Mouse (Mus musculus) midbrain, embryonic 13.5 days (tissue): Measurements from ENCODE around the gene Sumo1. TPM values are rescaled to one million over a fixed set of nuclear protein-coding genes. Genes with fewer than 3 reads are reported as not detected.
"Not testable (repeated sequence)": the region's sequence is repeated elsewhere in the genome, so short reads cannot be mapped to it uniquely, and the experiment has no call there.

Experiments
- ATAC-seq: fragments of 200-750 bp; cut with Nextera tagmentation; 2 replicates; pipeline ENCODE4 v1.8.0; 2017; ENCODE audit warnings: mild to moderate bottlenecking, moderate TSS enrichment, moderate library complexity
- H3K27ac ChIP-seq: fragments of 300-500 bp; sonication (generic); 2 replicates; pipeline ENCODE4 v1.5.1; 2015; ENCODE audit warnings: inconsistent platforms, mild to moderate bottlenecking, moderate library complexity
- H3K27me3 ChIP-seq: fragments of 300-500 bp; sonication (generic); 2 replicates; pipeline ENCODE4 v1.6.1; 2015; ENCODE audit warnings: mild to moderate bottlenecking, inconsistent platforms
- H3K36me3 ChIP-seq: fragments of 300-500 bp; sonication (generic); 2 replicates; pipeline ENCODE4 v1.6.1; 2015; ENCODE audit warnings: mild to moderate bottlenecking, inconsistent platforms
- H3K4me1 ChIP-seq: fragments of 300-500 bp; sonication (generic); replicated peaks from 2 replicates; pipeline ENCODE4 v1.6.1; 2015; ENCODE audit warnings: inconsistent platforms
- H3K4me2 ChIP-seq: fragments of 300-500 bp; sonication (generic); replicated peaks from 2 replicates; pipeline ENCODE4 v1.6.1; 2015; ENCODE audit warnings: moderate library complexity, mild to moderate bottlenecking, inconsistent platforms
- H3K4me3 ChIP-seq: fragments of 300-500 bp; sonication (generic); replicated peaks from 2 replicates; pipeline ENCODE4 v1.5.1; 2015; ENCODE audit warnings: mild to moderate bottlenecking, inconsistent platforms
- H3K9ac ChIP-seq: fragments of 300-500 bp; sonication (generic); replicated peaks from 2 replicates; pipeline ENCODE4 v1.6.1; 2015; ENCODE audit warnings: mild to moderate bottlenecking, inconsistent platforms
- H3K9me3 ChIP-seq: fragments of 300-500 bp; sonication (generic); 2 replicates; pipeline ENCODE4 v1.6.1; 2016; ENCODE audit warnings: mild to moderate bottlenecking, inconsistent platforms
- WGBS: fragments of 180-500 bp; shearing (Covaris S2); methylation state at CpG from one replicate; pipeline ENCODE4 v1.1.7; 2015; 5-methylcytosine and 5-hydroxymethylcytosine counted together
- polyA plus RNA-seq: library from polyadenylated mRNA; unstranded; fragments of >200 nt; fragmentation: Nextera tagmentation; extraction: Ambion mirVana; gene quantifications from 2 replicates; pipeline ENCODE4 v1.2.1, GENCODE M21; 2015

Gene Sumo1
- polyA plus RNA-seq, 1 experiment from 2014 or later: 453 TPM

DNA sequence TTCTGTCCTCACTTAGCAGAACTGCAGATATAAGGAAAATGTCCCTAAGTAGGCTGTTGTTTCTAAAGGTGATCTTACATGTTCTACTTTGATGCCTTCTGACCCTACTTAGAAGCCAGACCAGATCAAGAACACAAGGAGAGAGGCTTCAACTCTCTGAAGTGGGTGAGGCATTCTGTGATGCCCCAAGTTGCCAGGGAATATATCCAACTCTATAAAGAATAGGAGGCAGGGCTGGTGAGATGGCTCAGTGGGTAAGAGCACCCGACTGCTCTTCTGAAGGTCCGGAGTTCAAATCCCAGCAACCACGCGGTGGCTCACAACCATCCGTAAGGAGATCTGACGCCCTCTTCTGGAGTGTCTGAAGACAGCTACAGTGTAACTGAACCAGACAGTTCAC is 40.3 kb downstream of the Sumo1 start:
- H3K4me1 ChIP-seq, H3K27ac ChIP-seq, H3K9me3 ChIP-seq, H3K36me3 ChIP-seq, H3K4me3 ChIP-seq, H3K27me3 ChIP-seq, H3K9ac ChIP-seq, ATAC-seq, H3K4me2 ChIP-seq: not testable (repeated sequence)
- 85% methylated on average over 6 of the region's 6 CpGs for WGBS

DNA sequence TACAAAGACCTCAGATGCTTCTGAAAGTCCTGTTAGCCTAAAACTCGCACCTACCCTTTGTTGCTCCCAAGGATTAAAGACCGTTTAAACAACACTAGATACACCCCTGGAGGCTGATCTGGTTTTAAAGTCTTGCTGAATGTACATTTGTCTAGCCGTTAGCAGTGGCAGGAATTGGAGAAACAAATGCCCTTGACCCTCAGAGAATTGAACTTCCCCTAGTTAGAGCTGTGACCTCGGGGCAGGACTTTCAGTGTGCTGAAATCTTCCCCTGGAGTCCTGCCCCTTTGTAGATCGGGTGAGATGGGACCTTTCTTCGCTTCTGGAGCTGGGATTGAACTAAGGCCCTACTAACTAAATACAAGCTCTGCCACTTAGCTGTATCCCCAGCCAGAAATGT is 41.4 kb downstream of the Sumo1 start:
- no peaks in the 10 kb centered on the region for H3K9me3 ChIP-seq
- WGBS: 55% methylated on average over 6 of the region's 6 CpGs
- no peak overlapping the region for H3K9ac ChIP-seq
- no peak overlapping the region for H3K4me2 ChIP-seq
- ATAC-seq: no peak
- no peak overlapping the region for H3K4me3 ChIP-seq
- H3K27ac ChIP-seq: no peak overlapping the region
- H3K27me3 ChIP-seq: no peaks in the 10 kb centered on the region
- no peaks in the 10 kb centered on the region for H3K36me3 ChIP-seq
- no peaks in the 10 kb centered on the region for H3K4me1 ChIP-seq

- H3K4me2 ChIP-seq: no peak overlapping the region
- no peak overlapping the region for H3K4me3 ChIP-seq
- H3K4me1 ChIP-seq: no peaks in the 10 kb centered on the region
- no peak for ATAC-seq
- H3K27ac ChIP-seq: no peak overlapping the region
- no peaks in the 10 kb centered on the region for H3K9me3 ChIP-seq
- WGBS: 82% methylated on average over 5 of the region's 5 CpGs
- H3K27me3 ChIP-seq: no peaks in the 10 kb centered on the region
- no peaks in the 10 kb centered on the region for H3K36me3 ChIP-seq
- H3K9ac ChIP-seq: no peak overlapping the region
These were observed 45.2 kb downstream of the Sumo1 start for GRCm38 (mm10) chr1:59625410-59625809.

GRCm38 (mm10) chr1:59623325-59624017 is 47.2 kb downstream of the Sumo1 start:
- Histone ChIP-seq H3K4me1 (no peaks in the 10 kb centered on the region), H3K36me3 (no peaks in the 10 kb centered on the region), H3K9me3 (no peaks in the 10 kb centered on the region), H3K27ac (no peak overlapping the region), H3K4me2 (no peak overlapping the region), H3K4me3 (no peak overlapping the region), H3K9ac (no peak overlapping the region), H3K27me3 (no peaks in the 10 kb centered on the region)
- WGBS: 35% methylated on average over 5 of the region's 5 CpGs
- ATAC-seq: peak; percentile 98

DNA sequence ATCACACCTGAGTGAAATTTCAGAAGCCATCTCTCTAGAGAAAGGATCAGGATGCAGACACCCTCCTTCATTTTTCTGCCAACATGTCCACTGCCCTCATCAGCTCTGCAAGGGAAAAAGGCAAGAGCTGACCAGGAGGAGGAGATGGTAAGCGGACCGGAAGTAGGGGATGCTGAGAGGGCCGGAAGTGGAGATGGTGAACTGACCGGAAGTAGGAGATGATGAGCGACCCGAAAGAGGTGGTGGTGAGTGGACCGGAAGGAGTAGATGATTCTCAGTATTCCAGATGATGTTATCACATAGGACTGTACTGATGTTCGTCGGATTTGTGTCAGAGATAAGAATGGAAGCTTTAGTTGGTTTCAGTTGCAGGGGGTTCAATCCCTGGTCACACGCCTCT is 51.4 kb downstream of the Sumo1 start:
- Histone ChIP-seq H3K4me2 (no peak overlapping the region), H3K27ac (no peak overlapping the region), H3K27me3 (no peaks in the 10 kb centered on the region), H3K36me3 (no peaks in the 10 kb centered on the region), H3K9ac (no peak overlapping the region), H3K9me3 (no peaks in the 10 kb centered on the region), H3K4me3 (no peak overlapping the region), H3K4me1 (no peaks in the 10 kb centered on the region)
- WGBS: 94% methylated on average over 10 of the region's 10 CpGs
- no peak for ATAC-seq

DNA sequence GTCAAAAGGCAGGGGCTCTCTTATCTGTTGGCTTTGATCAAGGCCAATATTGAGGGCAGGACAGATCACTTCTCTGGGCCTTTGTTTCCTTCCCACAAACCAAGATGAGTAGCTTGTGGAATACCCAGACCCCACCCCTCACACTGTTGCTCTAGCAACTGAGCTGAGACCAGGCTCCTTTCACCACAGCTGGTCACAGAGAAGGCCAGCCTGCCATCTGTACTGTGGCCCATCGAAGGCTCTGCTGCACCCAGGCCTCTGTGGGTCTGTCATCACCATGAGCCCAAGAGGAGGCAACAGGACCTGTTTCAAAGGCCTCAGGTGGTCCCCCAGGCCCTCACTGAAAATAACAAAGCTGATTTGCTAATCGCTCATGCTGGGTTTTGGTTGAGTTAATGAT is 55.6 kb downstream of the Sumo1 start:
- 87% methylated on average over 2 of the region's 2 CpGs for WGBS
- Histone ChIP-seq H3K36me3 (no peaks in the 10 kb centered on the region), H3K27me3 (no peaks in the 10 kb centered on the region), H3K4me3 (no peak overlapping the region), H3K4me2 (no peak overlapping the region), H3K9me3 (no peaks in the 10 kb centered on the region), H3K27ac (no peak overlapping the region), H3K4me1 (no peaks in the 10 kb centered on the region), H3K9ac (no peak overlapping the region)
- no peak for ATAC-seq

DNA sequence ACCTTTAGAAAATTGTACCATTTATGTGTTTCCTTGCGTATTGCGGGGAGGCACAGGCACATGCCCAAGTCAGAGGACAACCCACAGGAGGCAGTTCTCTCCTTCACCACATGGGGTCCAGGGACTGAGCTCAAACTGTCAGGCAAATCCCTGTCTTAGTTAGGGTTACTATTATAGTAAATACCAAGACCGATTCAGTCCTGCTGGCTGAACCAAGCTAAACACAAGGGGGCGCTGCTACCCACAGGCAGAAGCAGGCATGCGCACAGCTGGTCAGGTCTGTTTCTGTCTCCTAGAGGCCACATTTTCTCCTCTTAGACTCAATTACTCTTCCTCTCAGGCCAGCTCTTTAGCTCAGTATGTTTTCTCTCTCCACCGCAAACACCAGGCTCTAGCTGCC is 56.8 kb downstream of the Sumo1 start:
- 46% methylated on average over 6 of the region's 6 CpGs for WGBS

GRCm38 (mm10) chr1:59610929-59611328 is 59.7 kb downstream of the Sumo1 start:
- no peak overlapping the region for H3K27ac ChIP-seq
- H3K9ac ChIP-seq: no peak overlapping the region
- no peaks in the 10 kb centered on the region for H3K9me3 ChIP-seq
- no peaks in the 10 kb centered on the region for H3K4me1 ChIP-seq
- H3K36me3 ChIP-seq: no peaks in the 10 kb centered on the region
- no peaks in the 10 kb centered on the region for H3K27me3 ChIP-seq
- H3K4me3 ChIP-seq: no peak overlapping the region
- no peak for ATAC-seq
- H3K4me2 ChIP-seq: no peak overlapping the region
- 91% methylated on average over 3 of the region's 3 CpGs for WGBS

More for the DNA sequence above, 56.8 kb downstream of the Sumo1 start:
- Histone ChIP-seq H3K36me3 (no peaks in the 10 kb centered on the region), H3K27me3 (no peaks in the 10 kb centered on the region), H3K4me2 (no peak overlapping the region), H3K9me3 (no peaks in the 10 kb centered on the region), H3K9ac (no peak overlapping the region), H3K4me1 (no peaks in the 10 kb centered on the region), H3K4me3 (no peak overlapping the region), H3K27ac (no peak overlapping the region)
- no peak for ATAC-seq

- Histone ChIP-seq H3K27me3 (no peaks in the 10 kb centered on the region), H3K9me3 (no peaks in the 10 kb centered on the region), H3K27ac (no peak overlapping the region), H3K36me3 (no peaks in the 10 kb centered on the region), H3K4me1 (no peaks in the 10 kb centered on the region), H3K4me3 (no peak overlapping the region), H3K4me2 (no peak overlapping the region), H3K9ac (no peak overlapping the region)
- WGBS: 87% methylated on average over 10 of the region's 10 CpGs
- ATAC-seq: no peak
These were observed 60.7 kb downstream of the Sumo1 start for GRCm38 (mm10) chr1:59609896-59610295.

- WGBS: 80% methylated on average over 4 of the region's 4 CpGs
- no peak for ATAC-seq
- H3K4me3 ChIP-seq: no peak overlapping the region
- no peaks in the 10 kb centered on the region for H3K9me3 ChIP-seq
- H3K4me2 ChIP-seq: no peak overlapping the region
- H3K4me1 ChIP-seq: no peaks in the 10 kb centered on the region
- H3K36me3 ChIP-seq: no peaks in the 10 kb centered on the region
- H3K27ac ChIP-seq: no peak overlapping the region
- no peak overlapping the region for H3K9ac ChIP-seq
- H3K27me3 ChIP-seq: no peaks in the 10 kb centered on the region
These were observed 61.2 kb downstream of the Sumo1 start for GRCm38 (mm10) chr1:59609458-59609857.

DNA sequence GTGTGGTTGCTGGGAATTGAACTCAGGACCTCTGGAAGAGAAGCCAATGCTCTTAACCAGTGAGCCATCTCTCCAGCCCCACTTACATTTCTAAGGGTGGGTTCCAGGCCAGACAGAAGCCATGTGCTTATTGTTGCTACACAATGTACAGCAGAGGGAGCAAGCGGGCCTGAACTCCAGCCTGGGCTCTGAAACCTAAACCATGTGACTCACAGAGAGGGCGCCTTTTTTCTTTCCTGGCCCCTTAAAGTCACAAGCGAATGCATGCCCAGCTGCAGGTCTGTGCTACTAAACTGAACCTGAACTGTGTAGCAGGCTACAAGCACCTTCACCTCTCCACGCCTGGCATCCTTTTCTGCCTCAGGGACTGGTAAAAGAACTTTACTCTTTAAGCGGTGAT is 61.7 kb downstream of the Sumo1 start:
- Histone ChIP-seq H3K36me3 (no peaks in the 10 kb centered on the region), H3K27me3 (no peaks in the 10 kb centered on the region)

DNA sequence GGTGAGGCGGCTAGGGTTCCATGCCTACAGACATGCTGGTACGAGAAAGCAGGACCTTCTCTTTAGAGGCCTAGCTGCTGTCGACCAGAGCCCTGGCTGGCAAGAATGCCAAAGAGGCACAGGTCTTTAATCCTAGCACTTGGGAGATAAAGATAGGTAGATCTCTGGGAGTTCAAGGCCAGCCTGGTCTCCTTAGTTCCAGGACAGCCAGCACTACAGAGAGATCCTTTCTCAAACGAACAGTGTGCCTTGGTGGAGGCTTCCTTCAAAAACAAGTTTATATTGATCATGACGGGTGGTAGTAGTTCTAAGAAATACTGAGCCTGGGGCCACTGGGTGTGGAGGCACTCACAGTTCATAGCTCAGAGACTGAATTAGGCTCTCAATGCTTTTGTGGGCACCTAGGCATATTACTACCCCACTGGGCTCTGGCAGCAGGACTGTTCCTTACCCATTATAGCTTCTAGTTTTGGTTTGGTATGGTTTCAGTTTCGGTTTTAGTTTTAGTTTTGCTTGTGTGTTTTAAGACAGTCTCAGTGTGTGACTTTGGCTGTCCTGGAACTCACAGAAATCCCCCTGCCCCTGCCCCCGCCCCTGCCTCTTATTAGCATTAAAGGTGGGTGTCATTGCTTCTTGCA is 62.4 kb downstream of the Sumo1 start:
- no peaks in the 10 kb centered on the region for H3K9me3 ChIP-seq
- no peak overlapping the region for H3K27ac ChIP-seq
- WGBS: 88% methylated on average over 7 of the region's 7 CpGs
- no peak overlapping the region for H3K4me2 ChIP-seq
- no peaks in the 10 kb centered on the region for H3K27me3 ChIP-seq
- H3K9ac ChIP-seq: no peak overlapping the region
- no peaks in the 10 kb centered on the region for H3K36me3 ChIP-seq
- H3K4me3 ChIP-seq: no peak overlapping the region
- H3K4me1 ChIP-seq: no peaks in the 10 kb centered on the region
- ATAC-seq: no peak

More for the DNA sequence above, 61.7 kb downstream of the Sumo1 start:
- ATAC-seq: no peak
- Histone ChIP-seq H3K4me3 (no peak overlapping the region), H3K27ac (no peak overlapping the region), H3K9ac (no peak overlapping the region), H3K9me3 (no peaks in the 10 kb centered on the region), H3K4me2 (no peak overlapping the region), H3K4me1 (no peaks in the 10 kb centered on the region)
- 67% methylated on average over 5 of the region's 5 CpGs for WGBS

GRCm38 (mm10) chr1:59607071-59607470 is 63.6 kb downstream of the Sumo1 start:
- H3K9me3 ChIP-seq: no peaks in the 10 kb centered on the region
- H3K4me3 ChIP-seq: no peak overlapping the region
- no peak overlapping the region for H3K27ac ChIP-seq
- 0 out of 2 replicates have a peak, but pooled peaks cover 3% of the 10 kb centered on the region for H3K27me3 ChIP-seq
- peak; percentile 50; the same call in 1 of the 2 replicates for ATAC-seq
- no peak overlapping the region for H3K9ac ChIP-seq
- H3K4me2 ChIP-seq: no peak overlapping the region
- H3K4me1 ChIP-seq: no peaks in the 10 kb centered on the region
- no peaks in the 10 kb centered on the region for H3K36me3 ChIP-seq
- 41% methylated on average over 7 of the region's 7 CpGs for WGBS
